Mouse (Mus musculus) intestine, embryonic 14.5 days (tissue): ENCODE data around the gene Tspan9. TPM values are rescaled to one million over a fixed set of nuclear protein-coding genes. Genes with fewer than 3 reads are reported as not detected.

Experiments used
- ATAC-seq: fragments of 200-750 bp; cut with Nextera tagmentation; replicated peaks from 2 replicates; pipeline ENCODE4 v1.8.0; 2017; ENCODE audit warnings: low read depth, moderate number of reproducible peaks, moderate TSS enrichment, moderate library complexity; ENCODE audit not compliant: low FRiP score, low TSS enrichment
- DNase-seq: peaks from one replicate; pipeline ENCODE4 v3.0.0-alpha.2; 2018; ENCODE audit warnings: low spot score
- H3K27ac ChIP-seq: fragments of 300-500 bp; sonication (generic); 2 replicates; pipeline ENCODE4 v1.5.1; 2014; ENCODE audit warnings: low read depth, mild to moderate bottlenecking, control low read depth
- H3K27me3 ChIP-seq: fragments of 300-500 bp; sonication (generic); replicated peaks from 2 replicates; pipeline ENCODE4 v1.6.1; 2014; ENCODE audit warnings: low read length, control low read depth; ENCODE audit not compliant: control insufficient read depth, insufficient read depth
- H3K36me3 ChIP-seq: fragments of 300-500 bp; sonication (generic); 2 replicates; pipeline ENCODE4 v1.6.1; 2014; ENCODE audit warnings: low read length, control low read depth; ENCODE audit not compliant: control insufficient read depth, insufficient read depth
- H3K4me1 ChIP-seq: fragments of 300-500 bp; sonication (generic); replicated peaks from 2 replicates; pipeline ENCODE4 v1.6.1; 2014; ENCODE audit warnings: low read length, control low read depth, mixed read lengths; ENCODE audit not compliant: control insufficient read depth, insufficient read depth
- H3K4me2 ChIP-seq: fragments of 300-500 bp; sonication (generic); 2 replicates; pipeline ENCODE4 v1.6.1; 2014; ENCODE audit warnings: low read length
- H3K4me3 ChIP-seq: fragments of 300-500 bp; sonication (generic); 2 replicates; pipeline ENCODE4 v1.5.1; 2014; ENCODE audit warnings: low read depth, low read length, control low read depth, mixed read lengths
- H3K9ac ChIP-seq: fragments of 300-500 bp; sonication (generic); 2 replicates; pipeline ENCODE4 v1.6.1; 2014; ENCODE audit warnings: mild to moderate bottlenecking, low read length
- H3K9me3 ChIP-seq: fragments of 300-500 bp; sonication (generic); 2 replicates; pipeline ENCODE4 v1.6.1; 2016; ENCODE audit warnings: low read length, control low read depth; ENCODE audit not compliant: control insufficient read depth
- WGBS: fragments of 180-500 bp; shearing (Covaris S2); extraction: QIAGEN DNeasy Blood & Tissue Kit; methylation state at CpG from one replicate; pipeline ENCODE4 v1.1.7; 2014; 5-methylcytosine and 5-hydroxymethylcytosine counted together
- polyA plus RNA-seq: library from polyadenylated mRNA; unstranded; fragments of >200 nt; fragmentation: Nextera tagmentation; extraction: Ambion mirVana; gene quantifications from 2 replicates; pipeline ENCODE4 v1.2.1, GENCODE M21; 2014

Tspan9 gene
- polyA plus RNA-seq, 1 experiment from 2014 or later: 113 TPM

DNA sequence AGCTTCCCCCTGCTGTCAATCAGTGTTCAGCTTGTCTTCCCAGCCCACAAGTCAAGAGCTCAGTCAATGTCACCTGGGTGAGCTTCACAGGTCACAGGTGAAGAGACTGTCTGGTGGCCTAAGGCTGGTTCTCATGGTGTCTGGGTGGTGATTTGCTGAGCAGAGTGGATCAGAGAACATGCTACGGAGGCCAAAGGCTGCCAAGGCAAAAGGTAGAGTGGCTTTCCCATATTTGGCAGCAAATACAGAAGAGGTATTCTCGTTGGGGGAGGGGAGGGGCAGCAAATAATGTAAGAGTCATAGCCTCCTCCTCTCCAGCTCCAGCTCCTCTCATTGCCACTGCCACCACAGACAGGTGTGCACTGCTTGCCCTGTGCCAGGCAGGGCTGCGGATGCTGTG, 37.2 kb downstream of the Tspan9 start:
- Histone ChIP-seq H3K9ac (no peak overlapping the region), H3K36me3 (no peaks in the 10 kb centered on the region), H3K4me2 (no peak overlapping the region), H3K4me1 (peaks cover 46% of the 10 kb centered on the region), H3K27ac (no peak overlapping the region), H3K4me3 (no peak overlapping the region), H3K9me3 (no peaks in the 10 kb centered on the region), H3K27me3 (no peaks in the 10 kb centered on the region)
- DNase-seq: no peak
- no peak for ATAC-seq
- 72% methylated on average over 3 of the region's 3 CpGs for WGBS

DNA sequence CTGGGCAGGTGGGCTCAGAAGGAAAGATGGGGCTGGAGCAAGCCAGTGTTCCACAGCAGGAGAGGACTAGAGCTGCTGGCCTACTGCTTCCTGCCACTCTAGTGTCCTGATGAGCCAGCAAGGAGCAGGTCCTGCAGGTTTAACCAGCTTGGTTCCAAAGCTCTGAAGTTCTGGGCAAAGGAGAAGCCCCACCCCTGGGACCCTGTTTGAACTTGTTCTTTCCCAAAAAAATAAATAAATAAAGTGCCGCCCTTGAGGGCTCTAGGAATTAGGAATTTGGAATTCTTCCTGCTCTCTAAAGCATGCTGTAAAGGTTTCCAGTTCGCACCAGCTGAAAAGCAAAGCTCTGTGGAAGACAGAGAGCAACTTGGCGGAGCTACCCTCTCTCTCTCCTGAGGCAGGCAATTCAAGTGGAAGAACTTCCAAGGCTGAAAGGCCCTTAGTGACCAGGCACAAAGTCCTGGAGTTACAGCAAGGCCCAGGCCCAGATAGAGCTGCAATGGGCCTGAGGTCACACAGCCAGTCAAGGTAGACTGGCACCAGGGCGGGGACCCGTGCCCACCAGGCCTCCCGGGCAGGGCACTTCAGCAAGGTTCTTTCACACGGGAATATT, 38.6 kb downstream of the Tspan9 start:
- WGBS: 70% methylated on average over 7 of the region's 7 CpGs
- Histone ChIP-seq H3K4me2 (no peak overlapping the region), H3K9me3 (no peaks in the 10 kb centered on the region), H3K4me3 (no peak overlapping the region), H3K9ac (no peak overlapping the region), H3K36me3 (no peaks in the 10 kb centered on the region), H3K27ac (no peak overlapping the region), H3K4me1 (peaks cover 46% of the 10 kb centered on the region), H3K27me3 (no peaks in the 10 kb centered on the region)
- ATAC-seq (0 out of 2 replicates have a peak, but pooled peaks have one; percentile 26), DNase-seq (no peak)

- Histone ChIP-seq H3K4me3 (no peak overlapping the region), H3K9ac (no peak overlapping the region), H3K27ac (no peak overlapping the region), H3K36me3 (no peaks in the 10 kb centered on the region), H3K4me1 (peaks cover 51% of the 10 kb centered on the region), H3K27me3 (no peaks in the 10 kb centered on the region), H3K4me2 (no peak overlapping the region), H3K9me3 (no peaks in the 10 kb centered on the region)
- ATAC-seq (no peak), DNase-seq (no peak)
- 77% methylated on average over 5 of the region's 5 CpGs for WGBS
Observed at GRCm38 (mm10) chr6:128103874-128104273, 39.5 kb downstream of the Tspan9 start.

- WGBS: 54% methylated on average over 6 of the region's 6 CpGs
- H3K4me3 ChIP-seq: no peak overlapping the region
- no peaks in the 10 kb centered on the region for H3K36me3 ChIP-seq
- DNase-seq (no peak), ATAC-seq (0 out of 2 replicates have a peak, but pooled peaks have one; percentile 16)
- H3K27ac ChIP-seq: peak overlapping the region; percentile 34; the same call in 1 of the 2 replicates
- H3K27me3 ChIP-seq: no peaks in the 10 kb centered on the region
- peaks cover 39% of the 10 kb centered on the region for H3K4me1 ChIP-seq
- no peaks in the 10 kb centered on the region for H3K9me3 ChIP-seq
- H3K4me2 ChIP-seq: no peak overlapping the region
- H3K9ac ChIP-seq: no peak overlapping the region
Observed at GRCm38 (mm10) chr6:128102296-128102999, 40.9 kb downstream of the Tspan9 start.

- no peaks in the 10 kb centered on the region for H3K27me3 ChIP-seq
- no peak overlapping the region for H3K9ac ChIP-seq
- H3K27ac ChIP-seq: peak overlapping the region; percentile 73
- no peaks in the 10 kb centered on the region for H3K36me3 ChIP-seq
- 80% methylated on average over 5 of the region's 5 CpGs for WGBS
- no peak overlapping the region for H3K4me2 ChIP-seq
- H3K9me3 ChIP-seq: no peaks in the 10 kb centered on the region
- ATAC-seq (no peak), DNase-seq (no peak)
- peaks cover 15% of the 10 kb centered on the region for H3K4me1 ChIP-seq
- no peak overlapping the region for H3K4me3 ChIP-seq
Observed at GRCm38 (mm10) chr6:128099871-128100270, 43.5 kb downstream of the Tspan9 start.

DNA sequence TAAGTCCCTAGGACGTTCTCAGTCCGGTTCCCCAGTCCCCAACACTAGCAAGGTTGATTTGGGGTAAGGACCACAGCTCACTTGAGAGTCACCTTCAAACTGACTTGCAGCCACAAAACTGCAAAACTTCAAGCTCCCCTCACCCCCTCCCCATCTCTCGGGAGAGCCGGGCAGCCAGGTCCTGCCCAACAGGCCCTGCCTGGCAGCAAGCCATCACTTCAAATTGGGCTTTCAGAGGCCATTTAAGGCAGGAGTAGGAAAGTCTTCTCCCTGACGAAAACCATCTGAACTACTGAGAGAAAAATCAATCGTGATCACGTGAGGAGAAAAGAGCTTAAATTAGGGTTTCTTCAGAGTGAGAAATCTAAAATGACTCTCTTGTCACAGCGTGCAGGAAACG, 44.2 kb downstream of the Tspan9 start:
- ATAC-seq (no peak), DNase-seq (no peak)
- Histone ChIP-seq H3K4me2 (no peak overlapping the region), H3K4me1 (peaks cover 14% of the 10 kb centered on the region), H3K27me3 (no peaks in the 10 kb centered on the region), H3K9ac (no peak overlapping the region), H3K27ac (peak overlapping the region; percentile 73), H3K9me3 (no peaks in the 10 kb centered on the region), H3K36me3 (no peaks in the 10 kb centered on the region), H3K4me3 (no peak overlapping the region)
- 44% methylated on average over 9 of the region's 9 CpGs for WGBS

- no peaks in the 10 kb centered on the region for H3K9me3 ChIP-seq
- DNase-seq: no peak
- no peak overlapping the region for H3K9ac ChIP-seq
- H3K4me2 ChIP-seq: no peak overlapping the region
- no peak overlapping the region for H3K4me3 ChIP-seq
- H3K4me1 ChIP-seq: peaks cover 5% of the 10 kb centered on the region
- no peaks in the 10 kb centered on the region for H3K27me3 ChIP-seq
- H3K36me3 ChIP-seq: no peaks in the 10 kb centered on the region
- ATAC-seq: no peak
- WGBS: 81% methylated on average over 7 of the region's 7 CpGs
- H3K27ac ChIP-seq: no peak overlapping the region
Observed at GRCm38 (mm10) chr6:128096521-128096920, 46.9 kb downstream of the Tspan9 start.

GRCm38 (mm10) chr6:128095906-128096305, 47.5 kb downstream of the Tspan9 start:
- DNase-seq: no peak
- Histone ChIP-seq H3K27ac (no peak overlapping the region), H3K4me2 (no peak overlapping the region), H3K9ac (no peak overlapping the region), H3K4me1 (peaks cover 5% of the 10 kb centered on the region), H3K4me3 (no peak overlapping the region), H3K36me3 (no peaks in the 10 kb centered on the region), H3K9me3 (no peaks in the 10 kb centered on the region), H3K27me3 (no peaks in the 10 kb centered on the region)
- whole genome bisulfite sequencing: 59% methylated on average over 8 of the region's 8 CpGs
- ATAC-seq: no peak

GRCm38 (mm10) chr6:128095131-128095530, 48.3 kb downstream of the Tspan9 start:
- no peak overlapping the region for H3K9ac ChIP-seq
- H3K27me3 ChIP-seq: no peaks in the 10 kb centered on the region
- 90% methylated on average over 10 of the region's 10 CpGs for WGBS
- no peak overlapping the region for H3K27ac ChIP-seq
- H3K4me2 ChIP-seq: no peak overlapping the region
- peaks cover 12% of the 10 kb centered on the region for H3K4me1 ChIP-seq
- H3K9me3 ChIP-seq: no peaks in the 10 kb centered on the region
- DNase-seq (no peak), ATAC-seq (no peak)
- H3K4me3 ChIP-seq: no peak overlapping the region
- no peaks in the 10 kb centered on the region for H3K36me3 ChIP-seq
